Mouse (Mus musculus) cortical plate, adult 2 months (tissue): ENCODE results near the gene Ccdc7a.

Experiments
- CTCF ChIP-seq: fragments of 200-500 bp; IDR thresholded peaks from 2 replicates; pipeline ENCODE4 v1.5.1; 2011; ENCODE audit warnings: mild to moderate bottlenecking, control low read depth, low read length; ENCODE audit not compliant: insufficient read depth; ENCODE audit errors: extremely low read depth
- POLR2A ChIP-seq: fragments of 200-500 bp; IDR thresholded peaks from 2 replicates; pipeline ENCODE4 v1.6.1; 2011; ENCODE audit warnings: mild to moderate bottlenecking, low read length, control low read depth; ENCODE audit not compliant: insufficient read depth; ENCODE audit errors: extremely low read depth

GRCm38 (mm10) chr8:128732254-128732653, 333.1 kb downstream of the Ccdc7a start:
- no peak for TF ChIP-seq CTCF
- TF ChIP-seq POLR2A: no peak
